Mouse (Mus musculus) granulocyte monocyte progenitor cell, adult 5-6 weeks (primary cell): ENCODE measurements around the gene Prkch. TPM values are rescaled to one million over a fixed set of nuclear protein-coding genes. Genes with fewer than 3 reads are reported as not detected.

Source experiments
- ATAC-seq: replicated peaks from 2 replicates; pipeline ENCODE4 v1.8.0; 2016; ENCODE audit warnings: mild to moderate bottlenecking, moderate TSS enrichment, inconsistent platforms; ENCODE audit not compliant: poor library complexity, severe bottlenecking
- total RNA-seq, 2 experiments: library from RNA; stranded (forward) in 1 of 2; stranded (reverse) in 1 of 2; fragments of 200-712, 200-1000 nt in 1 of 2; fragments of >200 nt in 1 of 2; fragmentation: Nextera tagmentation in 1 of 2; gene quantifications; 2 replicates each; pipeline ENCODE4 v1.2.3; 2014 to 2017

Gene Prkch
- total RNA-seq, 2 experiments from 2014 or later = 0.99 to 2.6 TPM

GRCm38 (mm10) chr12:73578141-73578540 lies 6.5 kb upstream of the Prkch start:
- ATAC-seq = 0 out of 2 replicates have a peak, but pooled peaks have one; percentile 53

GRCm38 (mm10) chr12:73580811-73581210 lies 3.8 kb upstream of the Prkch start:
- ATAC-seq = no peak

- ATAC-seq = no peak
Measured at GRCm38 (mm10) chr12:73583318-73583717, 1.3 kb upstream of the Prkch start.

GRCm38 (mm10) chr12:73583813-73584609 lies 585 bp upstream of the Prkch start:
- ATAC-seq = no peak

GRCm38 (mm10) chr12:73585241-73585801 lies 725 bp downstream of the Prkch start:
- ATAC-seq = 0 out of 2 replicates have a peak, but pooled peaks have one; percentile 20

GRCm38 (mm10) chr12:73585850-73586249 lies 1.3 kb downstream of the Prkch start:
- ATAC-seq = no peak

GRCm38 (mm10) chr12:73587262-73587661 lies 2.7 kb downstream of the Prkch start:
- no peak for ATAC-seq

GRCm38 (mm10) chr12:73590627-73591276 lies 6.2 kb downstream of the Prkch start:
- no peak for ATAC-seq

GRCm38 (mm10) chr12:73591625-73592024 lies 7.0 kb downstream of the Prkch start:
- ATAC-seq = no peak

- ATAC-seq = peak; percentile 76
Measured at GRCm38 (mm10) chr12:73593021-73593798, 8.6 kb downstream of the Prkch start.

GRCm38 (mm10) chr12:73594177-73594745 lies 9.7 kb downstream of the Prkch start:
- peak; percentile 77 for ATAC-seq

- ATAC-seq = no peak
Measured at GRCm38 (mm10) chr12:73595226-73595625, 10.6 kb downstream of the Prkch start.

- peak; percentile 59 for ATAC-seq
Measured at GRCm38 (mm10) chr12:73598241-73598640, 13.6 kb downstream of the Prkch start.

- no peak for ATAC-seq
Measured at GRCm38 (mm10) chr12:73600457-73600856, 15.9 kb downstream of the Prkch start.

- ATAC-seq = no peak
Measured at GRCm38 (mm10) chr12:73602974-73603373, 18.4 kb downstream of the Prkch start.

- ATAC-seq = peak; percentile 55
Measured at GRCm38 (mm10) chr12:73603653-73604052, 19.1 kb downstream of the Prkch start.

- no peak for ATAC-seq
Measured at GRCm38 (mm10) chr12:73604762-73605161, 20.2 kb downstream of the Prkch start.

- ATAC-seq = no peak
Measured at GRCm38 (mm10) chr12:73605174-73605573, 20.6 kb downstream of the Prkch start.

GRCm38 (mm10) chr12:73607381-73608064 lies 22.9 kb downstream of the Prkch start:
- ATAC-seq = peak; percentile 57

GRCm38 (mm10) chr12:73608065-73608397 lies 23.4 kb downstream of the Prkch start:
- no peak for ATAC-seq
